Mouse (Mus musculus) heart, postnatal 0 days (tissue): ENCODE results near the gene Slc17a9. TPM values are rescaled to one million over a fixed set of nuclear protein-coding genes. Genes with fewer than 3 reads are reported as not detected.

Source experiments
- ATAC-seq: fragments of 200-750 bp; cut with Nextera tagmentation; 2 replicates; pipeline ENCODE4 v1.8.0; 2017; ENCODE audit warnings: low read depth, moderate number of reproducible peaks, moderate library complexity; ENCODE audit not compliant: insufficient read depth
- DNase-seq: peaks from one replicate; pipeline ENCODE4 v3.0.0-alpha.2; 2016; ENCODE audit warnings: low spot score
- H3K27ac ChIP-seq: fragments of 300-500 bp; sonication (generic); 2 replicates; pipeline ENCODE4 v1.5.1; 2014; ENCODE audit warnings: low read depth, mild to moderate bottlenecking
- H3K27me3 ChIP-seq: fragments of 300-500 bp; sonication (generic); 2 replicates; pipeline ENCODE4 v1.6.1; 2014; ENCODE audit warnings: low read length, mixed read lengths; ENCODE audit not compliant: control insufficient read depth, insufficient read depth
- H3K36me3 ChIP-seq: fragments of 300-500 bp; sonication (generic); replicated peaks from 2 replicates; pipeline ENCODE4 v1.6.1; 2014; ENCODE audit warnings: low read length, mixed read lengths; ENCODE audit not compliant: control insufficient read depth, insufficient read depth
- H3K4me1 ChIP-seq: fragments of 300-500 bp; sonication (generic); 2 replicates; pipeline ENCODE4 v1.6.1; 2014; ENCODE audit warnings: antibody characterized with exemption; ENCODE audit not compliant: control insufficient read depth, insufficient read depth
- H3K4me2 ChIP-seq: fragments of 300-500 bp; sonication (generic); 2 replicates; pipeline ENCODE4 v1.6.1; 2014; ENCODE audit warnings: low read depth, mild to moderate bottlenecking, low read length, moderate library complexity
- H3K4me3 ChIP-seq: fragments of 300-500 bp; sonication (generic); 2 replicates; pipeline ENCODE4 v1.5.1; 2014; ENCODE audit warnings: low read depth, low read length
- H3K9ac ChIP-seq: fragments of 300-500 bp; sonication (generic); replicated peaks from 2 replicates; pipeline ENCODE4 v1.6.1; 2014; ENCODE audit warnings: low read depth, low read length, mixed read lengths
- H3K9me3 ChIP-seq: fragments of 300-500 bp; sonication (generic); replicated peaks from 2 replicates; pipeline ENCODE4 v1.6.1; 2016; ENCODE audit warnings: low read length; ENCODE audit not compliant: control insufficient read depth
- CTCF ChIP-seq: IDR thresholded peaks from 2 replicates; pipeline ENCODE4 v1.5.1; 2016; ENCODE audit warnings: antibody characterized with exemption, control low read depth, low read depth
- EP300 ChIP-seq: IDR thresholded peaks from 2 replicates; pipeline ENCODE4 v1.6.1; 2016; ENCODE audit warnings: antibody characterized with exemption, low read depth
- WGBS: fragments of 180-500 bp; shearing (Covaris S2); extraction: QIAGEN DNeasy Blood & Tissue Kit; methylation state at CpG from one replicate; pipeline ENCODE4 v1.1.7; 2014; 5-methylcytosine and 5-hydroxymethylcytosine counted together
- polyA plus RNA-seq: library from polyadenylated mRNA; unstranded; fragments of >200 nt; fragmentation: Nextera tagmentation; extraction: Ambion mirVana; gene quantifications from 2 replicates; pipeline ENCODE4 v1.2.1, GENCODE M21; 2015
- total RNA-seq: library from RNA; depleted of rRNA; stranded (reverse); fragments of >200 nt; gene quantifications from 2 replicates; pipeline ENCODE4 v1.2.3, GENCODE M21; 2014; ENCODE audit warnings: low replicate concordance

Gene Slc17a9
- total and polyA plus RNA-seq, 2 experiments from 2014 or later: 0.60 to 1.5 TPM

GRCm38 (mm10) chr2:180776793-180777192 lies 51.7 kb downstream of the Slc17a9 start, which contains the start of gene Bhlhe23:
Gene Bhlhe23 (minus strand): TSS chr2:180776900.
- Histone ChIP-seq H3K4me2 (no peak within 1 kb of the TSS), H3K27ac (no peak within 1 kb of the TSS), H3K27me3 (peaks cover 89% of the 10 kb centered on the region), H3K4me3 (peak within 1 kb of the TSS; percentile 17), H3K36me3 (no peaks in the 10 kb centered on the region), H3K9ac (no peak within 1 kb of the TSS), H3K9me3 (no peaks in the 10 kb centered on the region), H3K4me1 (no peaks in the 10 kb centered on the region)
- ATAC-seq (no peak), DNase-seq (no peak)
- TF ChIP-seq CTCF (no peak), EP300 (no peak)
- WGBS: 2% methylated on average over 28 of the region's 28 CpGs

DNA sequence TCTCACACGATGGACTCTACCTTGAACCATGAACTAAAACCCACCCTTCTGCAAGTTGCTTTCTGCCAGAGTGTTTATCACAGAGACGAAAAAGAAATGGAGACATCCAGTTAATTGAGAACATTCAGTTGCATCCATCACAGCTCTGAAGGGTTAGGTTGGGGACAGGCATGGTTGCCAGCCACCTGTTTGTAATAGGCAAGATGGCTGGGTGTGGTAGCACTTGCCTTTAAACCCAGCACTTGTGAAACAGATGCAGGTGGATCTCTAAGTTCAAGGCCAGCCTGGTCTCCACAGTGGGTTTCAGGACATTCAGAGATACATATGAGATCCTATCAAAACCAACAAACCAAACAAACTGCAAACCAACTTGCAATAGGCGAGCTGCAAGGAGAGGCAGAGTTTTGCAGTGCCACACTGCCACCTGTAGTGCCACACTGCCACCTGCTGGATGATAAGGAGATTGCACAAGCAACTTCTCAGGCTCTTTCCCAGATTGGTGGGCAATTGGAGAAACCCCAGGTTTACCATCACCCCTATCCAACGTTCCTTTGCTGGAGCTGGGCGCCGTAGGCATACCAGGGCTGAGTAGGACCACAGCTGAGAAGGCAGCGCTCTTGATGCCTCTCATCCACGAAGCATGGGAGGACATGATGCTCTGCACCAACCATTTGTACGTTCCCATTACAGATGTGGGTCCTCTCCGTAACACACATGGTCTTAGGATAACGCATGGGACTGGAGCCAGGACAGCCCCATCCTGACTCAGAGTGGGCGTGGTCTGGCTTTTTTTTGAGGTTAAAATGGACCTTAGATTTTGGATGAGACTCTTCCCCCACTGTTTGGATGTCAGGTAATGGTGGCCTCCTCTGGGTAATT lies 54.4 kb downstream of the Slc17a9 start:
- no peak; the same call in 1 of the 2 replicates for ATAC-seq
- DNase-seq: peak; percentile 35
- no peak overlapping the region for H3K9ac ChIP-seq
- H3K4me1 ChIP-seq: no peaks in the 10 kb centered on the region
- no peak overlapping the region for H3K4me2 ChIP-seq
- H3K27me3 ChIP-seq: peaks cover 65% of the 10 kb centered on the region
- H3K9me3 ChIP-seq: no peaks in the 10 kb centered on the region
- H3K4me3 ChIP-seq: no peak overlapping the region
- 24% methylated on average over 12 of the region's 12 CpGs for WGBS
- no peak overlapping the region for H3K27ac ChIP-seq
- no peaks in the 10 kb centered on the region for H3K36me3 ChIP-seq
- TF ChIP-seq EP300 (no peak), CTCF (peak; percentile 97)

GRCm38 (mm10) chr2:180780282-180780681 lies 55.2 kb downstream of the Slc17a9 start:
- H3K9ac ChIP-seq: no peak overlapping the region
- H3K9me3 ChIP-seq: no peaks in the 10 kb centered on the region
- H3K36me3 ChIP-seq: no peaks in the 10 kb centered on the region
- 16% methylated on average over 2 of the region's 2 CpGs for WGBS
- no peak overlapping the region for H3K4me2 ChIP-seq
- ATAC-seq: no peak
- no peak overlapping the region for H3K27ac ChIP-seq
- H3K27me3 ChIP-seq: peaks cover 58% of the 10 kb centered on the region
- H3K4me1 ChIP-seq: no peaks in the 10 kb centered on the region
- no peak for DNase-seq
- TF ChIP-seq CTCF (no peak), EP300 (no peak)
- H3K4me3 ChIP-seq: no peak overlapping the region

GRCm38 (mm10) chr2:180786732-180787131 lies 61.7 kb downstream of the Slc17a9 start:
- Histone ChIP-seq H3K4me1 (peaks cover 10% of the 10 kb centered on the region; the same call in 1 of the 2 replicates), H3K27me3 (peaks cover 14% of the 10 kb centered on the region), H3K9me3 (no peaks in the 10 kb centered on the region), H3K27ac (no peak overlapping the region), H3K4me2 (no peak overlapping the region), H3K4me3 (no peak overlapping the region), H3K36me3 (no peaks in the 10 kb centered on the region), H3K9ac (no peak overlapping the region)
- ATAC-seq (no peak), DNase-seq (no peak)
- TF ChIP-seq EP300 (no peak), CTCF (peak; percentile 56)

DNA sequence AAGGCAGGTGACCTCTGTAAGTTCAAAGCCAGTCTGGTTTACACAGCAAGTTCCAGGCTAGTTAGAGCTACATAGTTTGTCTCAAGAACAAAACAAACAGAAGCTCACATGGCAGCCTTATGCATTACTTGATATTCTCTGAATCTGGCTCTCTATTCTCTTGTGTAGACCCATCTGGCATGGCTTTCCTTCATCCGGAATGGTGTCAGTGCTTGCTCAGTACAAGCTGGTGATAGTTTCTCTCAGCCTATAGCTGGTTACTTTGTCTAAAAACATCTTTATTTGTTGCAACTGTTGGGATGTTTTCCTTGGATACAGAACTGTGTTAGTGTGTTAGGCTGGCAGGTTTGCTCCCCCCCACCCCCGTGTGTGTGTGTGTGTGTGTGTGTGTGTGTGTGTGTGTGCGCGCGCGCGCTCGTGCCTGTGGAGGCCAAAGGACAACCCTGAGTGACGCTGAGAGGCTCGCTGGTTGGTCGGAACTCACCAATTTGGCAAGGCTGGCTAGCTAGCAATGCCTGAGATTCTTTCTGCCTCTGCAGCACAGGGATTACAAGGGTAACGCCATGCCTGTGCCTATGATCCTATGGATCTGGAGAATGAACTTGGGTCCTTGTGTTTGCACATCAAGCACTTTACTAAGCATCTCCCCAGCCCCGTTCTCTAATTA lies 62.6 kb downstream of the Slc17a9 start:
- Histone ChIP-seq H3K27me3 (peaks cover 14% of the 10 kb centered on the region), H3K27ac (peak overlapping the region; percentile 62), H3K4me3 (no peak overlapping the region), H3K9me3 (no peaks in the 10 kb centered on the region), H3K9ac (no peak overlapping the region), H3K36me3 (no peaks in the 10 kb centered on the region), H3K4me2 (no peak overlapping the region), H3K4me1 (peaks cover 10% of the 10 kb centered on the region; the same call in 1 of the 2 replicates)
- ATAC-seq (peak; percentile 10; the same call in 1 of the 2 replicates), DNase-seq (no peak)
- TF ChIP-seq CTCF (no peak), EP300 (no peak)
- WGBS: 66% methylated on average over 13 of the region's 13 CpGs
